Mouse (Mus musculus): ENCODE measurements at regions not wholly inside any gene's neighbourhood (a gene's known extent, or its start where the extent isn't known, plus 50 kb on each side); places are given as distances from the start of the nearest gene placed in this dataset.

- 83% methylated on average over 5 of the region's 5 CpGs for WGBS
These were observed 279.0 kb downstream of the Cdh26 start for GRCm38 (mm10) chr2:178709192-178709881.

GRCm38 (mm10) chr2:178710001-178710400 is 279.7 kb downstream of the Cdh26 start:
- H3K4me1 ChIP-seq: no peaks in the 10 kb centered on the region
- no peaks in the 10 kb centered on the region for H3K36me3 ChIP-seq
- no peak overlapping the region for H3K9ac ChIP-seq
- H3K27me3 ChIP-seq (replicated peaks): no peaks in the 10 kb centered on the region
- 86% methylated on average over 3 of the region's 3 CpGs for WGBS
- no peak for ATAC-seq (ENCODE audit: low FRiP score, low read depth)
- no peak overlapping the region for H3K4me2 ChIP-seq (replicated peaks)
- H3K9me3 ChIP-seq: no peaks in the 10 kb centered on the region
- no peak overlapping the region for H3K27ac ChIP-seq
- no peak overlapping the region for H3K4me3 ChIP-seq

More at GRCm38 (mm10) chr2:178709192-178709881, 279.0 kb downstream of the Cdh26 start:
- no peak overlapping the region for H3K4me3 ChIP-seq
- no peaks in the 10 kb centered on the region for H3K27me3 ChIP-seq (replicated peaks)
- ATAC-seq (ENCODE audit: low FRiP score, low read depth): no peak
- H3K9ac ChIP-seq: no peak overlapping the region
- no peak overlapping the region for H3K27ac ChIP-seq
- H3K4me2 ChIP-seq (replicated peaks): no peak overlapping the region
- no peaks in the 10 kb centered on the region for H3K36me3 ChIP-seq
- no peaks in the 10 kb centered on the region for H3K9me3 ChIP-seq
- no peaks in the 10 kb centered on the region for H3K4me1 ChIP-seq

- no peak overlapping the region for H3K27ac ChIP-seq
- H3K9ac ChIP-seq: no peak overlapping the region
- no peaks in the 10 kb centered on the region for H3K36me3 ChIP-seq
- no peak overlapping the region for H3K4me2 ChIP-seq (replicated peaks)
- H3K4me3 ChIP-seq: no peak overlapping the region
- no peaks in the 10 kb centered on the region for H3K4me1 ChIP-seq
- WGBS: 79% methylated on average over 5 of the region's 5 CpGs
- no peaks in the 10 kb centered on the region for H3K27me3 ChIP-seq (replicated peaks)
- no peak for ATAC-seq (ENCODE audit: low FRiP score, low read depth)
- H3K9me3 ChIP-seq: no peaks in the 10 kb centered on the region
These were observed 281.3 kb downstream of the Cdh26 start for GRCm38 (mm10) chr2:178711587-178712080.

- 68% methylated on average over 9 of the region's 9 CpGs for WGBS
These were observed 282.1 kb downstream of the Cdh26 start for GRCm38 (mm10) chr2:178712391-178712892.

GRCm38 (mm10) chr2:178715500-178716245 is 285.3 kb downstream of the Cdh26 start:
- no peak overlapping the region for H3K4me2 ChIP-seq (replicated peaks)
- H3K4me3 ChIP-seq: no peak overlapping the region
- ATAC-seq (ENCODE audit: low FRiP score, low read depth): no peak
- no peaks in the 10 kb centered on the region for H3K36me3 ChIP-seq
- no peaks in the 10 kb centered on the region for H3K9me3 ChIP-seq
- H3K4me1 ChIP-seq: no peaks in the 10 kb centered on the region
- H3K27me3 ChIP-seq (replicated peaks): no peaks in the 10 kb centered on the region
- H3K27ac ChIP-seq: no peak overlapping the region
- 73% methylated on average over 5 of the region's 5 CpGs for WGBS
- no peak overlapping the region for H3K9ac ChIP-seq

More at GRCm38 (mm10) chr2:178712391-178712892, 282.1 kb downstream of the Cdh26 start:
- H3K4me2 ChIP-seq (replicated peaks): no peak overlapping the region
- no peak overlapping the region for H3K9ac ChIP-seq
- H3K36me3 ChIP-seq: no peaks in the 10 kb centered on the region
- no peak overlapping the region for H3K4me3 ChIP-seq
- no peaks in the 10 kb centered on the region for H3K27me3 ChIP-seq (replicated peaks)
- no peak overlapping the region for H3K27ac ChIP-seq
- H3K4me1 ChIP-seq: no peaks in the 10 kb centered on the region
- no peaks in the 10 kb centered on the region for H3K9me3 ChIP-seq
- no peak for ATAC-seq (ENCODE audit: low FRiP score, low read depth)

- no peak overlapping the region for H3K27ac ChIP-seq
- no peaks in the 10 kb centered on the region for H3K9me3 ChIP-seq
- 84% methylated on average over 5 of the region's 5 CpGs for WGBS
- ATAC-seq (ENCODE audit: low FRiP score, low read depth): no peak
- no peaks in the 10 kb centered on the region for H3K36me3 ChIP-seq
- no peaks in the 10 kb centered on the region for H3K27me3 ChIP-seq (replicated peaks)
- no peak overlapping the region for H3K9ac ChIP-seq
- no peak overlapping the region for H3K4me3 ChIP-seq
- no peaks in the 10 kb centered on the region for H3K4me1 ChIP-seq
- no peak overlapping the region for H3K4me2 ChIP-seq (replicated peaks)
These were observed 287.7 kb downstream of the Cdh26 start for GRCm38 (mm10) chr2:178718048-178718447.

- Histone ChIP-seq H3K9me3 (no peaks in the 10 kb centered on the region), H3K27ac (no peak overlapping the region), H3K36me3 (no peaks in the 10 kb centered on the region), H3K4me2 (replicated peaks) (no peak overlapping the region), H3K27me3 (replicated peaks) (no peaks in the 10 kb centered on the region), H3K9ac (no peak overlapping the region), H3K4me3 (no peak overlapping the region), H3K4me1 (peaks cover 9% of the 10 kb centered on the region)
- WGBS: 71% methylated on average over 3 of the region's 3 CpGs
- ATAC-seq (ENCODE audit: low FRiP score, low read depth): no peak
These were observed 293.1 kb downstream of the Cdh26 start for GRCm38 (mm10) chr2:178723455-178723854.

- H3K36me3 ChIP-seq: no peaks in the 10 kb centered on the region
- 27% methylated on average over 5 of the region's 5 CpGs for WGBS
These were observed 293.9 kb downstream of the Cdh26 start for GRCm38 (mm10) chr2:178724228-178724627.

GRCm38 (mm10) chr2:178727930-178728793 is 297.8 kb downstream of the Cdh26 start:
- no peaks in the 10 kb centered on the region for H3K9me3 ChIP-seq
- no peak overlapping the region for H3K4me3 ChIP-seq
- 7% methylated on average over 17 of the region's 17 CpGs for WGBS
- no peak overlapping the region for H3K27ac ChIP-seq
- no peak overlapping the region for H3K9ac ChIP-seq
- ATAC-seq (ENCODE audit: low FRiP score, low read depth): peak; percentile 66
- no peaks in the 10 kb centered on the region for H3K27me3 ChIP-seq (replicated peaks)
- H3K4me1 ChIP-seq: peaks cover 18% of the 10 kb centered on the region
- H3K4me2 ChIP-seq (replicated peaks): peak overlapping the region; percentile 40
- H3K36me3 ChIP-seq: no peaks in the 10 kb centered on the region

More at GRCm38 (mm10) chr2:178724228-178724627, 293.9 kb downstream of the Cdh26 start:
- no peak for ATAC-seq (ENCODE audit: low FRiP score, low read depth)
- Histone ChIP-seq H3K27ac (no peak overlapping the region), H3K4me3 (no peak overlapping the region), H3K9ac (no peak overlapping the region), H3K4me1 (peaks cover 16% of the 10 kb centered on the region), H3K27me3 (replicated peaks) (no peaks in the 10 kb centered on the region), H3K9me3 (no peaks in the 10 kb centered on the region), H3K4me2 (replicated peaks) (no peak overlapping the region)

GRCm38 (mm10) chr2:178728794-178729120 is 298.4 kb downstream of the Cdh26 start:
- Histone ChIP-seq H3K27ac (no peak overlapping the region), H3K9ac (no peak overlapping the region), H3K27me3 (replicated peaks) (no peaks in the 10 kb centered on the region), H3K4me1 (peaks cover 18% of the 10 kb centered on the region), H3K4me2 (replicated peaks) (peak overlapping the region; percentile 40), H3K9me3 (no peaks in the 10 kb centered on the region), H3K36me3 (no peaks in the 10 kb centered on the region), H3K4me3 (no peak overlapping the region)
- 6% methylated on average over 7 of the region's 7 CpGs for WGBS
- peak; percentile 21; the same call in 1 of the 2 replicates for ATAC-seq (ENCODE audit: low FRiP score, low read depth)

GRCm38 (mm10) chr2:178735099-178735498 is 304.8 kb downstream of the Cdh26 start:
- no peak overlapping the region for H3K9ac ChIP-seq
- H3K36me3 ChIP-seq: no peaks in the 10 kb centered on the region
- H3K27me3 ChIP-seq (replicated peaks): no peaks in the 10 kb centered on the region
- no peak overlapping the region for H3K4me2 ChIP-seq (replicated peaks)
- no peak for ATAC-seq (ENCODE audit: low FRiP score, low read depth)
- 26% methylated on average over 2 of the region's 2 CpGs for WGBS
- no peak overlapping the region for H3K27ac ChIP-seq
- H3K4me1 ChIP-seq: no peaks in the 10 kb centered on the region
- H3K4me3 ChIP-seq: no peak overlapping the region
- no peaks in the 10 kb centered on the region; the same call in 1 of the 2 replicates for H3K9me3 ChIP-seq

GRCm38 (mm10) chr2:178744617-178745016 is 314.3 kb downstream of the Cdh26 start:
- H3K27ac ChIP-seq: no peak overlapping the region
- H3K4me1 ChIP-seq: peaks cover 4% of the 10 kb centered on the region; the same call in 1 of the 2 replicates
- H3K27me3 ChIP-seq (replicated peaks): no peaks in the 10 kb centered on the region
- no peak overlapping the region for H3K4me3 ChIP-seq
- H3K9ac ChIP-seq: no peak overlapping the region
- no peaks in the 10 kb centered on the region for H3K9me3 ChIP-seq
- no peak overlapping the region for H3K4me2 ChIP-seq (replicated peaks)
- WGBS: 77% methylated on average over 4 of the region's 4 CpGs
- ATAC-seq (ENCODE audit: low FRiP score, low read depth): 0 out of 2 replicates have a peak, but pooled peaks have one; percentile 17
- H3K36me3 ChIP-seq: no peaks in the 10 kb centered on the region
